Mouse (Mus musculus) G1E (cell line): Measurements from ENCODE around the gene Tnfaip1. TPM values are rescaled to one million over a fixed set of nuclear protein-coding genes. Genes with fewer than 3 reads are reported as not detected.

Experiments used
- ATAC-seq: 2 replicates; pipeline ENCODE4 v1.8.0; 2016; ENCODE audit warnings: mild to moderate bottlenecking; ENCODE audit not compliant: insufficient number of reproducible peaks, poor library complexity, low FRiP score, severe bottlenecking; ENCODE audit errors: extremely low read depth
- DNase-seq: peaks from one replicate; pipeline ENCODE4 v3.0.0; 2012; ENCODE audit warnings: low spot score
- H3K27me3 ChIP-seq: 2 replicates; pipeline ENCODE4 v1.6.1; 2012; ENCODE audit warnings: mild to moderate bottlenecking, low read length, inconsistent platforms; ENCODE audit not compliant: insufficient read depth
- H3K36me3 ChIP-seq: replicated peaks from 2 replicates; pipeline ENCODE3; 2012; ENCODE audit warnings: mild to moderate bottlenecking, inconsistent platforms
- H3K4me1 ChIP-seq: 2 replicates; pipeline ENCODE4 v1.6.1; 2012; ENCODE audit warnings: low read depth, low read length, inconsistent platforms, mixed read lengths; ENCODE audit not compliant: insufficient read depth
- H3K4me3 ChIP-seq: 2 replicates; pipeline ENCODE4 v1.5.1; 2012; ENCODE audit warnings: low read depth, mild to moderate bottlenecking, inconsistent platforms, low read length, moderate library complexity, mixed read lengths
- H3K9me3 ChIP-seq: replicated peaks from 2 replicates; pipeline ENCODE4 v1.6.1; 2012; ENCODE audit warnings: inconsistent platforms
- CTCF ChIP-seq: IDR thresholded peaks from 2 replicates; pipeline ENCODE4 v1.5.1; 2012; ENCODE audit warnings: low read depth, low read length, inconsistent platforms, mixed read lengths
- GATA1 ChIP-seq: IDR thresholded peaks from 2 replicates; pipeline ENCODE4 v1.6.1; 2012; ENCODE audit warnings: borderline replicate concordance, low read length, inconsistent platforms, mixed read lengths
- GATA2 ChIP-seq: IDR thresholded peaks from 2 replicates; pipeline ENCODE4 v1.6.1; 2012; ENCODE audit warnings: low read depth, low read length, inconsistent platforms, borderline replicate concordance
- POLR2AphosphoS5 ChIP-seq: IDR thresholded peaks from 2 replicates; pipeline ENCODE4 v1.6.1; 2012; ENCODE audit warnings: low read depth, low read length, inconsistent platforms; ENCODE audit not compliant: insufficient replicate concordance
- TAL1 ChIP-seq: conservative IDR thresholded peaks from 2 replicates; pipeline ENCODE4 v1.6.1; 2012; ENCODE audit warnings: low read depth, low read length, inconsistent platforms, mixed read lengths
- polyA plus RNA-seq: library from polyadenylated mRNA; stranded (reverse); fragments of >175 nt; gene quantifications from 2 replicates; pipeline ENCODE4 v1.2.3, GENCODE M21; 2012
- total RNA-seq, 2 experiments: library from RNA; stranded (forward) in 1 of 2; stranded (reverse) in 1 of 2; fragments of 200-1000 nt in 1 of 2; fragments of >200 nt in 1 of 2; fragmentation: Nextera tagmentation in 1 of 2; gene quantifications; 2 replicates each; pipeline ENCODE4 v1.2.3; 2014 to 2017

Tnfaip1 gene
- total and polyA plus RNA-seq, 3 experiments, result 3.8 to 11.7 (median 5.1) TPM

- Histone ChIP-seq H3K36me3 (no peaks in the 10 kb centered on the region), H3K4me3 (no peak overlapping the region), H3K4me1 (peaks cover 26% of the 10 kb centered on the region), H3K9me3 (peaks cover 16% of the 10 kb centered on the region), H3K27me3 (no peaks in the 10 kb centered on the region)
- ATAC-seq, result no peak
- no peak for DNase-seq
- TF ChIP-seq GATA2, result no peak
Observed at GRCm38 (mm10) chr11:78555623-78556022, 19.5 kb upstream of the Tnfaip1 start.

GRCm38 (mm10) chr11:78551059-78551398 lies 14.9 kb upstream of the Tnfaip1 start:
- Histone ChIP-seq H3K27me3 (no peaks in the 10 kb centered on the region), H3K9me3 (peaks cover 16% of the 10 kb centered on the region), H3K4me1 (peaks cover 43% of the 10 kb centered on the region), H3K4me3 (peak overlapping the region; percentile 81), H3K36me3 (peaks cover 21% of the 10 kb centered on the region)
- DNase-seq (no peak), ATAC-seq (no peak)
- TF ChIP-seq TAL1, result no peak
- TF ChIP-seq POLR2AphosphoS5, result no peak
- no peak for TF ChIP-seq GATA2
- TF ChIP-seq GATA1, result no peak
- TF ChIP-seq CTCF, result no peak

- ATAC-seq (peak; percentile 99), DNase-seq (peak; percentile 96)
- TF ChIP-seq GATA2, result no peak
- no peak for TF ChIP-seq GATA1
- no peak for TF ChIP-seq CTCF
- TF ChIP-seq TAL1, result no peak
- no peak for TF ChIP-seq POLR2AphosphoS5
Observed at GRCm38 (mm10) chr11:78550168-78551058, 14.3 kb upstream of the Tnfaip1 start, which contains the start of gene Tmem97. Tmem97 (minus strand) TSS chr11:78550777.

GRCm38 (mm10) chr11:78549491-78549987 lies 13.4 kb upstream of the Tnfaip1 start:
- H3K36me3 ChIP-seq, result peaks cover 35% of the 10 kb centered on the region
- H3K4me1 ChIP-seq, result peaks cover 50% of the 10 kb centered on the region
- peaks cover 16% of the 10 kb centered on the region for H3K9me3 ChIP-seq
- H3K4me3 ChIP-seq, result peak overlapping the region; percentile 81
- TF ChIP-seq POLR2AphosphoS5 (no peak), TAL1 (no peak), CTCF (no peak), GATA2 (no peak), GATA1 (no peak)
- no peak for DNase-seq
- H3K27me3 ChIP-seq, result no peaks in the 10 kb centered on the region
- ATAC-seq, result no peak

More at GRCm38 (mm10) chr11:78550168-78551058, 14.3 kb upstream of the Tnfaip1 start, which contains the start of gene Tmem97:
- Histone ChIP-seq H3K4me1 (peaks cover 42% of the 10 kb centered on the region), H3K4me3 (peak within 1 kb of the TSS; percentile 81), H3K9me3 (peaks cover 16% of the 10 kb centered on the region), H3K27me3 (no peaks in the 10 kb centered on the region), H3K36me3 (peaks cover 26% of the 10 kb centered on the region)

GRCm38 (mm10) chr11:78547718-78548460 lies 11.8 kb upstream of the Tnfaip1 start:
- peaks cover 56% of the 10 kb centered on the region for H3K4me1 ChIP-seq
- peak overlapping the region; percentile 49; the same call in 1 of the 2 replicates for H3K4me3 ChIP-seq
- H3K27me3 ChIP-seq, result no peaks in the 10 kb centered on the region
- no peak for ATAC-seq
- no peak for TF ChIP-seq POLR2AphosphoS5
- TF ChIP-seq GATA2, result no peak
- no peak for TF ChIP-seq CTCF
- no peak for TF ChIP-seq TAL1
- TF ChIP-seq GATA1, result no peak
- DNase-seq, result no peak
- peaks cover 10% of the 10 kb centered on the region; the same call in 1 of the 2 replicates for H3K9me3 ChIP-seq
- peaks cover 50% of the 10 kb centered on the region for H3K36me3 ChIP-seq

- Histone ChIP-seq H3K36me3 (peaks cover 73% of the 10 kb centered on the region), H3K27me3 (no peaks in the 10 kb centered on the region), H3K4me1 (peaks cover 55% of the 10 kb centered on the region), H3K9me3 (no peaks in the 10 kb centered on the region), H3K4me3 (peak overlapping the region; percentile 28; the same call in 1 of the 2 replicates)
- DNase-seq, result no peak
- no peak for ATAC-seq
- TF ChIP-seq CTCF (no peak), GATA2 (no peak), TAL1 (no peak)
Observed at GRCm38 (mm10) chr11:78545181-78545580, 9.0 kb upstream of the Tnfaip1 start.
